Mouse (Mus musculus) CH12.LX (cell line): ENCODE measurements around the gene Lpar1. TPM values are rescaled to one million over a fixed set of nuclear protein-coding genes. Genes with fewer than 3 reads are reported as not detected.

Source experiments
- DNase-seq: peaks from one replicate; pipeline ENCODE4 v3.0.0-alpha.2; 2013; ENCODE audit errors: extremely low read depth
- H3K27ac ChIP-seq: 2 replicates; pipeline ENCODE4 v1.5.1; 2012; ENCODE audit warnings: low read depth, mild to moderate bottlenecking, control low read depth, moderate library complexity; ENCODE audit not compliant: insufficient read depth
- H3K27me3 ChIP-seq: replicated peaks from 2 replicates; pipeline ENCODE3; 2012; ENCODE audit warnings: inconsistent platforms
- H3K36me3 ChIP-seq, 2 experiments: replicated peaks in 1 of 2; 2 replicates each; pipeline versions ENCODE3 to v1.6.1; 2012; ENCODE audit warnings: inconsistent platforms in 1 of 2, low read length in 1 of 2, mild to moderate bottlenecking in 1 of 2, mixed read lengths in 1 of 2, moderate library complexity in 1 of 2; ENCODE audit not compliant: control insufficient read depth in 1 of 2, insufficient read depth in 1 of 2
- H3K4me1 ChIP-seq, 2 experiments: 2 replicates each; pipeline ENCODE4 v1.6.1; 2012; ENCODE audit warnings: inconsistent platforms in 1 of 2, moderate library complexity in 1 of 2; ENCODE audit not compliant: insufficient read depth in 2 of 2, control insufficient read depth in 1 of 2
- H3K4me2 ChIP-seq: 2 replicates; pipeline ENCODE4 v1.6.1; 2012; ENCODE audit warnings: low read depth, mild to moderate bottlenecking, control low read depth; ENCODE audit not compliant: poor library complexity, insufficient read depth, severe bottlenecking
- H3K4me3 ChIP-seq, 3 experiments: fragments of 150-350 bp in 1 of 3; sonication (generic) in 1 of 3; replicated peaks in 1 of 3; 2 replicates each; pipeline versions ENCODE3 to v1.5.1; 2011 to 2012; ENCODE audit warnings: low read depth in 2 of 3, low read length in 2 of 3, mild to moderate bottlenecking in 2 of 3, moderate library complexity in 2 of 3, control low read depth in 1 of 3, improper control_type of control experiment in 1 of 3, inconsistent platforms in 1 of 3, mixed read lengths in 1 of 3; ENCODE audit not compliant: poor library complexity in 1 of 3
- H3K79me2 ChIP-seq: replicated peaks from 2 replicates; pipeline ENCODE4 v1.6.1; 2012; ENCODE audit warnings: mild to moderate bottlenecking, moderate library complexity; ENCODE audit not compliant: control insufficient read depth, poor library complexity, insufficient read depth, severe bottlenecking; ENCODE audit errors: extremely low read depth
- H3K9ac ChIP-seq: 2 replicates; pipeline ENCODE4 v1.6.1; 2012; ENCODE audit warnings: low read depth, mild to moderate bottlenecking, control low read depth, moderate library complexity; ENCODE audit not compliant: insufficient read depth
- H3K9me3 ChIP-seq: replicated peaks from 2 replicates; pipeline ENCODE3; 2012; ENCODE audit warnings: low read length, inconsistent platforms, mixed read lengths
- BHLHE40 ChIP-seq: IDR thresholded peaks from 2 replicates; pipeline ENCODE4 v1.6.1; 2011; ENCODE audit warnings: mild to moderate bottlenecking, low read depth, low read length, improper control_type of control experiment
- CHD1 ChIP-seq: IDR thresholded peaks from 2 replicates; pipeline ENCODE4 v1.6.1; 2012; ENCODE audit warnings: low read depth, low read length, improper control_type of control experiment, inconsistent platforms
- CHD2 ChIP-seq: IDR thresholded peaks from 2 replicates; pipeline ENCODE4 v1.6.1; 2011; ENCODE audit warnings: low read length, improper control_type of control experiment
- CTCF ChIP-seq, 2 experiments: IDR thresholded peaks in 1 of 2; conservative IDR thresholded peaks in 1 of 2; 2 replicates each; pipeline ENCODE4 v1.5.1; 2011 to 2012; ENCODE audit warnings: low read depth in 2 of 2, low read length in 2 of 2, improper control_type of control experiment in 1 of 2, inconsistent platforms in 1 of 2, mild to moderate bottlenecking in 1 of 2, moderate library complexity in 1 of 2
- E2F4 ChIP-seq: IDR thresholded peaks from 2 replicates; pipeline ENCODE4 v1.6.1; 2011; ENCODE audit warnings: low read depth, low read length, improper control_type of control experiment; ENCODE audit not compliant: insufficient replicate concordance
- ELF1 ChIP-seq: IDR thresholded peaks from 2 replicates; pipeline ENCODE4 v1.6.1; 2014; ENCODE audit warnings: low read depth, mild to moderate bottlenecking, inconsistent platforms, low read length, improper control_type of control experiment
- EP300 ChIP-seq: IDR thresholded peaks from 2 replicates; pipeline ENCODE4 v1.6.1; 2011; ENCODE audit warnings: low read length, improper control_type of control experiment
- ETS1 ChIP-seq: conservative IDR thresholded peaks from 2 replicates; pipeline ENCODE4 v1.6.1; 2012; ENCODE audit warnings: low read depth, mild to moderate bottlenecking, inconsistent platforms, low read length, improper control_type of control experiment, moderate library complexity
- GABPA ChIP-seq: IDR thresholded peaks from 2 replicates; pipeline ENCODE4 v1.6.1; 2012; ENCODE audit warnings: low read depth, low read length, improper control_type of control experiment, inconsistent platforms; ENCODE audit not compliant: insufficient replicate concordance
- HCFC1 ChIP-seq: IDR thresholded peaks from 2 replicates; pipeline ENCODE4 v1.6.1; 2012; ENCODE audit warnings: low read depth, mild to moderate bottlenecking, inconsistent platforms, low read length, improper control_type of control experiment
- IRF4 ChIP-seq: IDR thresholded peaks from 2 replicates; pipeline ENCODE4 v1.6.1; 2014; ENCODE audit warnings: low read depth, mild to moderate bottlenecking, inconsistent platforms, low read length, improper control_type of control experiment
- JUN ChIP-seq: IDR thresholded peaks from 2 replicates; pipeline ENCODE4 v1.6.1; 2011; ENCODE audit warnings: low read depth, mild to moderate bottlenecking, low read length, improper control_type of control experiment, moderate library complexity; ENCODE audit not compliant: insufficient read depth
- JUND ChIP-seq: conservative IDR thresholded peaks from 2 replicates; pipeline ENCODE4 v1.6.1; 2011; ENCODE audit warnings: low read depth, low read length, improper control_type of control experiment
- KAT2A ChIP-seq: IDR thresholded peaks from 2 replicates; pipeline ENCODE4 v1.6.1; 2012; ENCODE audit warnings: low read length, improper control_type of control experiment, inconsistent platforms; ENCODE audit not compliant: insufficient replicate concordance
- MAFK ChIP-seq: IDR thresholded peaks from 2 replicates; pipeline ENCODE4 v1.6.1; 2011; ENCODE audit warnings: low read length, improper control_type of control experiment; ENCODE audit not compliant: insufficient replicate concordance
- MAX ChIP-seq: IDR thresholded peaks from 2 replicates; pipeline ENCODE4 v1.6.1; 2011; ENCODE audit warnings: low read length, improper control_type of control experiment
- MAZ ChIP-seq: IDR thresholded peaks from 2 replicates; pipeline ENCODE4 v1.6.1; 2012; ENCODE audit warnings: low read depth, mild to moderate bottlenecking, inconsistent platforms, low read length, improper control_type of control experiment, moderate library complexity
- MXI1 ChIP-seq: IDR thresholded peaks from 2 replicates; pipeline ENCODE4 v1.6.1; 2011; ENCODE audit warnings: mild to moderate bottlenecking, low read depth, low read length, improper control_type of control experiment
- MYC ChIP-seq: IDR thresholded peaks from 2 replicates; pipeline ENCODE4 v1.6.1; 2011; ENCODE audit warnings: low read depth, mild to moderate bottlenecking, improper control_type of control experiment, low read length
- NELFE ChIP-seq: IDR thresholded peaks from 2 replicates; pipeline ENCODE4 v1.6.1; 2011; ENCODE audit warnings: low read depth, low read length, improper control_type of control experiment
- PAX5 ChIP-seq: IDR thresholded peaks from 2 replicates; pipeline ENCODE4 v1.6.1; 2012; ENCODE audit warnings: low read length, inconsistent platforms, mixed read lengths
- POLR2A ChIP-seq: IDR thresholded peaks from 2 replicates; pipeline ENCODE4 v1.6.1; 2011; ENCODE audit warnings: low read depth, mild to moderate bottlenecking, improper control_type of control experiment, low read length
- POLR2AphosphoS2 ChIP-seq: IDR thresholded peaks from 2 replicates; pipeline ENCODE4 v1.6.1; 2011; ENCODE audit warnings: low read depth, low read length, improper control_type of control experiment
- RCOR1 ChIP-seq: conservative IDR thresholded peaks from 2 replicates; pipeline ENCODE4 v1.6.1; 2012; ENCODE audit warnings: low read depth, mild to moderate bottlenecking, inconsistent platforms, low read length, improper control_type of control experiment
- SIN3A ChIP-seq: IDR thresholded peaks from 2 replicates; pipeline ENCODE4 v1.6.1; 2012; ENCODE audit warnings: low read length, improper control_type of control experiment, inconsistent platforms
- TBP ChIP-seq: conservative IDR thresholded peaks from 2 replicates; pipeline ENCODE4 v1.6.1; 2011; ENCODE audit warnings: low read depth, low read length, improper control_type of control experiment
- TCF12 ChIP-seq: IDR thresholded peaks from 2 replicates; pipeline ENCODE4 v1.6.1; 2014; ENCODE audit warnings: low read depth, mild to moderate bottlenecking, inconsistent platforms, low read length, improper control_type of control experiment
- UBTF ChIP-seq: IDR thresholded peaks from 2 replicates; pipeline ENCODE4 v1.6.1; 2012; ENCODE audit warnings: low read depth, mild to moderate bottlenecking, inconsistent platforms, low read length, improper control_type of control experiment, moderate library complexity
- USF1 ChIP-seq: IDR thresholded peaks from 2 replicates; pipeline ENCODE4 v1.6.1; 2014; ENCODE audit warnings: low read depth, mild to moderate bottlenecking, inconsistent platforms, low read length, improper control_type of control experiment
- USF2 ChIP-seq: conservative IDR thresholded peaks from 2 replicates; pipeline ENCODE4 v1.6.1; 2011; ENCODE audit warnings: low read depth, low read length, improper control_type of control experiment
- ZC3H11A ChIP-seq: IDR thresholded peaks from 2 replicates; pipeline ENCODE4 v1.6.1; 2012; ENCODE audit warnings: low read depth, mild to moderate bottlenecking, inconsistent platforms, low read length, improper control_type of control experiment
- dilution Hi-C: fragments of 300-500 bp; cut with MboI; formaldehyde crosslinking; loops from 2 replicates; pipeline ENCODE4 v1.14.3; 2020; ENCODE audit warnings: low sequenced_read_pairs; ENCODE audit not compliant: extremely low pct_unique_long_range_greater_than_20kb, extremely low pct_ligation_motif_present
- in situ Hi-C: fragments of 300-500 bp; cut with MboI; formaldehyde crosslinking; loops from 3 replicates; pipeline ENCODE4 v1.14.3; 2019; ENCODE audit warnings: low sequenced_read_pairs, low pct_ligation_motif_present, low pct_unique_long_range_greater_than_20kb, mixed read lengths
- polyA plus RNA-seq: library from polyadenylated mRNA; unstranded; fragments of >175 nt; gene quantifications from 2 replicates; pipeline ENCODE4 v1.2.1, GENCODE M21; 2012; ENCODE audit warnings: low read depth; ENCODE audit not compliant: insufficient read length
- total RNA-seq, 2 experiments: library from RNA; depleted of rRNA; stranded (reverse); fragments of 300-350 nt in 1 of 2; fragments of >200 nt in 1 of 2; gene quantifications; 2 replicates each; pipeline ENCODE4 v1.2.3; 2012 to 2014

The Lpar1 gene
- total and polyA plus RNA-seq, 3 experiments = 0.04 TPM; not detected in 2

DNA sequence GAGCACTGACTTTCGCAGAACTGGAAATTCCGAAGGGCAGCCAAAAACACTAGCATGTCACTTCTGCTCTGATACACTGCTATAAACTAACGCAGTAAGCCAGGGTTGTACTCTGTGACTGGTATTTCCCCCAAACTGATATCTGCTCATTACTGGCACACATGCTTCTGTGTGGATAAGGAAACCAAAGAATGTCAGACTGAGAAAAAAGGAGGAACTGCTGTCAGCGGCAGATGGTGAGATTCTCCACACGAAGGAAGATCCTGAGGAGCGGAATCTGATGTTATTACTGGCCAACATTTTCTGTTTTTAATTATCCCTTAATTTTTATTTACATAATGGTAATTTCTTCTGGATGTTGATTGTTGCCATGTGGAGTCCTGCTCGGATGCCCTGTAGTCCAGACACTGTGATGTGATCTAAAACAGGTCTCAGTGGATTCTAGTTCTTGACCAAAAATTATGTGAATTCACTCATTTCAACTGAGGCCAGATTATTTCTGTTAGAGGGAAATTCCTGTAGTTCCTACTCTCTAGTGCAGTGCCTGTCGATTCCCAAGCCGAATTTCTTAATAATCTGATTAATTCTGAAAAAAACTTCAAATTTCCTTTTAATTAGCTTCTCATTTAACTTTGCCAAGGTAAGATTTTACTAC lies 130.3 kb downstream of the Lpar1 start:
- H3K9me3 ChIP-seq = peaks cover 5% of the 10 kb centered on the region
- TF ChIP-seq EP300 (no peak), NELFE (no peak), POLR2A (no peak), UBTF (no peak), ELF1 (no peak), E2F4 (no peak), ZC3H11A (no peak), MAFK (no peak), TCF12 (no peak), JUND (no peak), CTCF (conservative IDR thresholded peaks at IDR 0.05 in 1 of 2, IDR thresholded peaks at IDR 0.05 in 1 of 2; ENCODE audit: low read depth in 2 of 2, low read length in 2 of 2) (no peak), USF1 (no peak), PAX5 (no peak), MYC (no peak), KAT2A (no peak), SIN3A (no peak), BHLHE40 (no peak), ETS1 (no peak), USF2 (no peak)
- TF ChIP-seq, all 38 proteins: peak for 0
- Histone ChIP-seq H3K27ac (no peak overlapping the region), H3K27me3 (no peaks in the 10 kb centered on the region), H3K36me3 (no peaks in the 10 kb centered on the region), H3K4me1 (peaks cover 0 to 11% of the 10 kb centered on the region in 2 experiments; a peak in 1 of 4 replicates), H3K4me2 (peak overlapping the region; percentile 50), H3K9ac (no peak overlapping the region), H3K79me2 (no peaks in the 10 kb centered on the region), H3K4me3 (no peak overlapping the region)
- in situ Hi-C loops (no loop called here), dilution Hi-C loops (no loop called here)
- peak; percentile 27 for DNase-seq

DNA sequence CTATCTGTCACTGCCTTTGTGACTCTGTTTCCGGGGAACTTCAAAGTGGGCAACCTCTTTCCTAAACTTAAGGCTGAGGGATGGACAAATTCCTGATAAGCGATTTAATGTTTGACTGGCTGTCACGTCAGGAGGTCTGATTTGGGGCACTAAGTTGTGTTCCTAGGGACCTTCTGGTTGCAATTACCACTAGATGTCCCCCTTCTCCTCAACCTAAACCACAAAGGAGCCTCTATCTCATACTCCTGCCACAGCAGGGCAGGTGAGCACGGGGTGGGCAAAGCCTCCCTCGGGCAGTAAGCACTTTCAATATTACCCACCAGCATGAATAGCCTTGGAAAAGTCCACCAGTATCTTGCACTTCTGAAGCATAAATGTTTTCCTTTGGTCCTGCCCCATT lies 134.5 kb downstream of the Lpar1 start:
- no peaks in the 10 kb centered on the region for H3K36me3 ChIP-seq
- DNase-seq = no peak
- dilution Hi-C loops (no loop called here), in situ Hi-C loops (no loop called here)
- no peak overlapping the region for H3K4me3 ChIP-seq
- H3K79me2 ChIP-seq = no peaks in the 10 kb centered on the region
- peak overlapping the region; percentile 31; the same call in 1 of the 2 replicates for H3K4me2 ChIP-seq
- no peaks in the 10 kb centered on the region for H3K27me3 ChIP-seq
- H3K9ac ChIP-seq = no peak overlapping the region
- peaks cover 5% of the 10 kb centered on the region for H3K9me3 ChIP-seq
- peaks cover 0 to 11% of the 10 kb centered on the region in 2 experiments; a peak in 1 of 4 replicates for H3K4me1 ChIP-seq
- H3K27ac ChIP-seq = no peak overlapping the region
- TF ChIP-seq RCOR1 (no peak), POLR2A (no peak), UBTF (no peak), CTCF (conservative IDR thresholded peaks at IDR 0.05 in 1 of 2, IDR thresholded peaks at IDR 0.05 in 1 of 2; ENCODE audit: low read depth in 2 of 2, low read length in 2 of 2) (peak in 1 of 2 experiments; percentile 61; a peak in 2 of 4 replicates), BHLHE40 (no peak), TCF12 (no peak), JUND (no peak), JUN (no peak), USF1 (no peak), POLR2AphosphoS2 (no peak), NELFE (no peak), MAFK (no peak), MAX (no peak), TBP (no peak), IRF4 (no peak), HCFC1 (no peak), SIN3A (no peak), KAT2A (no peak), MXI1 (no peak), MAZ (no peak), GABPA (no peak), EP300 (no peak), CHD2 (no peak), CHD1 (no peak)
